Mouse (Mus musculus) E14TG2a.4 (cell line): ENCODE data around the gene Rcan1.
A peak's percentile ranks its signal among the peaks of the same experiment; 100 is the strongest.

Source experiments
- H3K27me3 ChIP-seq: 2 replicates; pipeline ENCODE4 v1.6.1; 2014; ENCODE audit warnings: low read length, control low read depth; ENCODE audit not compliant: insufficient read depth
- H3K36me3 ChIP-seq: 2 replicates; pipeline ENCODE4 v1.6.1; 2014; ENCODE audit warnings: low read length, control low read depth; ENCODE audit not compliant: insufficient read depth
- H3K4me1 ChIP-seq: replicated peaks from 2 replicates; pipeline ENCODE4 v1.6.1; 2014; ENCODE audit warnings: low read depth, low read length, control low read depth
- H3K4me3 ChIP-seq: replicated peaks from 2 replicates; pipeline ENCODE4 v1.5.1; 2014; ENCODE audit warnings: mild to moderate bottlenecking, low read length
- H3K9me3 ChIP-seq: 2 replicates; pipeline ENCODE4 v1.6.1; 2014; ENCODE audit warnings: low read length, control low read depth
- CTCF ChIP-seq: conservative IDR thresholded peaks from 2 replicates; pipeline ENCODE4 v1.5.1; 2014; ENCODE audit warnings: low read length
- NANOG ChIP-seq: IDR thresholded peaks from 2 replicates; pipeline ENCODE4 v1.6.1; 2014; ENCODE audit warnings: borderline replicate concordance, low read length, mixed read lengths
- POU5F1 ChIP-seq: IDR thresholded peaks from 2 replicates; pipeline ENCODE4 v1.6.1; 2014; ENCODE audit warnings: low read length, borderline replicate concordance

Gene Rcan1

DNA sequence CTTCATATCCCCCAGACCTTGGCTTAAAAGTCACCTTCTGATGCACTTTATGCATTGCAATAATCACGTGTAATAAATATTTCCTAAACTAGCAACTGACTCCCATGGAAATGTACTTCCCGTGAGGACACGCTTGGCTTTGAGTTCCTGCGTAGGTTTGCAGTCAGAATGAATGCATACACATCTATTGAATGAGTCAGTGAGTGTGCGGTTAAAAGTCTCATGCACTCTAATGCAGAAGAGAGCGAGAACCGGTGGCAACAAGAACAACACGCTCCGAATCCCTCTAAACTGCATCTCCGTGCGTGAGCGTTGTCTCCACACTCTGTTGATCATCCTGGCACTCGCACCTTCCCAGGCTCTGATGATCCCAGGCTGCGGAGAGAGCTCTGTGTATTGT lies 21.6 kb downstream of the Rcan1 start:
- TF ChIP-seq POU5F1 (no peak), CTCF (no peak), NANOG (no peak)
- H3K4me1 ChIP-seq: peaks cover 66% of the 10 kb centered on the region
- H3K27me3 ChIP-seq: no peaks in the 10 kb centered on the region
- no peaks in the 10 kb centered on the region for H3K9me3 ChIP-seq
- H3K36me3 ChIP-seq: peaks cover 41% of the 10 kb centered on the region
- no peak overlapping the region for H3K4me3 ChIP-seq

DNA sequence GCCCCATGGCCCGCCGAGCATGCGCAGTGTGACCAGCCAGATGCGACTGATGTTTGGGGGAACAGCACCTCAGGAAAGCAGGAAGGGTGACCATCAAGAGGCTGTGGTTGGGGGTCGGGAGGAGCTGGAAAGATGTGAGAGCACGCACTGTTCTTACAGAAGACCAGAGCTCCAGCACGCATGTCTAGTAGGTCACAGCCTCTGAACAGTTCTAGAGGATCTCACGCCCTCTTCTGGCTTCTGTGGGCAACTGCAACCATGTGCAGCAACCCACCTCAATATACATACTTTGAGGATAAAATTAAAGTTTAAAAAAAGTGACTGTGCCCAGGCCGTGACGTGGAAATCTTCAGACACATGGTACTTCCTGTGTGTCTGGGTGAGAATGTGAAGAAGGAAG lies 25.3 kb downstream of the Rcan1 start:
- Histone ChIP-seq H3K4me1 (peaks cover 29% of the 10 kb centered on the region), H3K9me3 (no peaks in the 10 kb centered on the region), H3K27me3 (no peaks in the 10 kb centered on the region), H3K36me3 (peaks cover 31% of the 10 kb centered on the region), H3K4me3 (peak overlapping the region; percentile 23; the same call in 1 of the 2 replicates)
- TF ChIP-seq CTCF (peak; percentile 77), POU5F1 (no peak)

DNA sequence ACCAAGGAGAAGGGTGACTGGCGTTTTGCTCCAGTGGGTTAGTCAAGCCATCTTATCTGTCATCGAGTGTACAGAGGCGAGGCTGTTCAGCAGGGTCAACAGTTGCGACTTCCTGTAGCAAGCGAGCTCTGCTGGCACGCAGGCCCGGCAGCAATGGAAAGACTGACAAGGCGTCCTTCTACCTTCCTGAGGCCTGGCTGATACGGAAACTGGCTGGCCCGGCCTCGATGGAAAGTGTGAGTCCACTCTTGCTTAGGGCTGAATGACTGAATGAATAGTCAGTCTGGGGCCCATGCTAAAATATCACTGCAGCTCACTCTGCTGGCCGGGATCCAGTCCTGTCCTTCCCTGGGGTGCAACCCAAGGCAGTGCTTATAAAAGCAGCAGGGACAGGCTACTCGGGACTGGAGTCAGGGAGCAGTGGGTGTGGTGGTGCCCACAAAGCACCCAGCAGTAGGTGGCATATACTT lies 27.0 kb downstream of the Rcan1 start:
- Histone ChIP-seq H3K36me3 (peaks cover 27% of the 10 kb centered on the region), H3K9me3 (no peaks in the 10 kb centered on the region), H3K4me1 (peaks cover 12% of the 10 kb centered on the region), H3K4me3 (no peak overlapping the region), H3K27me3 (no peaks in the 10 kb centered on the region)
- TF ChIP-seq POU5F1: no peak
- TF ChIP-seq NANOG: no peak
- TF ChIP-seq CTCF: no peak

DNA sequence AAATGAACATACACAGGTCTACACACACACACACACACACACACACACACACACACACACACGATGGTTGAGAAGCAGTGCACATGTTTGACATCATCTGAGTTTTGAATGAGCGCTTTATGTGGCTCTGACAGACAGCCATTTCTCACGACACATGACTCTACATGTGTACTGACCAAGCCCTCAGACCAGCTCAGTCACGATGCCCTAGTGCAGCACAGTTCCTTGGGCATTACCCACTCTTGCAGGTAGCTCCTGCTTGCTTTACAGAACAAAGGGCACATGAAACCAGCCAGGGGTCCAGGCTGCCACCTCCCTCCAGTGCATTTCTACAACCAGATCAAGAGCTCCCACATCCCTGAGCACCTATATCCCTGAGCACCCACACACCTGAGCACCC lies 27.7 kb downstream of the Rcan1 start:
- Histone ChIP-seq H3K4me3 (no peak overlapping the region), H3K4me1 (peaks cover 9% of the 10 kb centered on the region), H3K9me3 (no peaks in the 10 kb centered on the region), H3K27me3 (no peaks in the 10 kb centered on the region), H3K36me3 (peaks cover 23% of the 10 kb centered on the region)
- TF ChIP-seq NANOG (no peak), POU5F1 (no peak), CTCF (no peak)

DNA sequence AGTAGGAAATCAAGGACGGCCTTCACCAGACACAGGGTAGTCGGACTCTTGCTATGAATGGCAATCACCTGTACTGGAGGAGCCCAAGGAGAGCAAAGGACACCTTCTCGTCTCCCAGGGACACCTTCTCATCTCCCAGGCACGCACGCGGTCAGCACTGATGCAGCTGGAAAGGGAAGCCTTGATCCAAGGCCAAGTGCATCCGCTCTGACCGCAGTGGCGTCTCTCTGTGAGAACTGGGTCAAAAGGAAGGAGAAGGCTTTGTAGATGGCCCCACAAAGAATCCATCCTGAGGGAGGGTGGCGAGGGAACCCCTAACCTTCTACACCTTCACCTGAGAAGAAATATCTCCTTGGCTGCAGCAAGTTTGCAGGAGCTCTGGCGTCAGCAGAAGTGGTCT lies 28.5 kb downstream of the Rcan1 start:
- peaks cover 22% of the 10 kb centered on the region for H3K36me3 ChIP-seq
- H3K27me3 ChIP-seq: no peaks in the 10 kb centered on the region

DNA sequence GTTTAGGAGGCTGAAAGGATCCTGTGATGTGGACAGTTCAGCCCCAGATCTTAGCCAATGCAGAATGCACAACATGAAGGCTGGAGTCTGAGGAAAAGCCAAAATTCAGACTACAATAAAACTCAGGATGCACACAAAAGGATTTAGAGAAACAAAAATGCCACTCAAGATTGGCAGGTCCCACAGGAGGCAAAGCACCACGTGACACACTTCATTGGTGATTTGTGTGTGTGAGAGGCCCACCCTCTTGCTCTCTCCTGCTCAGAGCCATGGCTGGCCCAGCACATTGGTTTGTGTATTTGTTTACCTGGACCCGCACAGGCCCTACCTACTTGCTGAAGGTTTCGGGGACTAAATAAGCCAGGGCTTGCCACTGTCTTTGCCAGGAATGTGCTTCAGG lies 29.5 kb downstream of the Rcan1 start:
- no peaks in the 10 kb centered on the region for H3K27me3 ChIP-seq
- peaks cover 22% of the 10 kb centered on the region for H3K36me3 ChIP-seq
- H3K4me3 ChIP-seq: no peak overlapping the region
- peaks cover 13% of the 10 kb centered on the region for H3K4me1 ChIP-seq
- TF ChIP-seq NANOG: no peak
- TF ChIP-seq POU5F1: no peak
- TF ChIP-seq CTCF: no peak
- H3K9me3 ChIP-seq: no peaks in the 10 kb centered on the region

More for the DNA sequence above, 28.5 kb downstream of the Rcan1 start:
- no peak for TF ChIP-seq NANOG
- TF ChIP-seq CTCF: no peak
- TF ChIP-seq POU5F1: no peak
- Histone ChIP-seq H3K4me3 (no peak overlapping the region), H3K9me3 (no peaks in the 10 kb centered on the region), H3K4me1 (peaks cover 9% of the 10 kb centered on the region)

DNA sequence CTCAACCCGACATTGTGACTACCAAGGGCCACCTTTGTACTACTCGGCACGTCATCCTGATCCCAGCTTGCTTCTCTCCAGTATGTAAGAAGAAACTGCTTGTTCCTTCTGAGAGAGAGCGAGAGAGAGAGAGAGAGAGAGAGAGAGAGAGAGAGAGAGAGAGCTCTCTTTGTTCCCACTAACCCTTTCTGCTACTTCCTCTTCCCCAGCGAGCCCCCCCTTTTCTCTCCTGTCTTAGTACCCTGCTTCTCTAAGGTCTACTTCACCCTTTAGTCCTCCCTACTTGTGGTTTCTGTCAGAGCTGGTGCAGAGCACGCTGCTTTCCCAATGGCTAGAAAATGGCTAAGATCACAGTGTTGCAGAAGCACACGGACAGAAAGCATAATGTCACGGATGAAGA lies 30.4 kb downstream of the Rcan1 start:
- no peak for TF ChIP-seq NANOG
- Histone ChIP-seq H3K4me3 (no peak overlapping the region), H3K36me3 (peaks cover 22% of the 10 kb centered on the region), H3K4me1 (peaks cover 19% of the 10 kb centered on the region), H3K27me3 (no peaks in the 10 kb centered on the region), H3K9me3 (no peaks in the 10 kb centered on the region)

DNA sequence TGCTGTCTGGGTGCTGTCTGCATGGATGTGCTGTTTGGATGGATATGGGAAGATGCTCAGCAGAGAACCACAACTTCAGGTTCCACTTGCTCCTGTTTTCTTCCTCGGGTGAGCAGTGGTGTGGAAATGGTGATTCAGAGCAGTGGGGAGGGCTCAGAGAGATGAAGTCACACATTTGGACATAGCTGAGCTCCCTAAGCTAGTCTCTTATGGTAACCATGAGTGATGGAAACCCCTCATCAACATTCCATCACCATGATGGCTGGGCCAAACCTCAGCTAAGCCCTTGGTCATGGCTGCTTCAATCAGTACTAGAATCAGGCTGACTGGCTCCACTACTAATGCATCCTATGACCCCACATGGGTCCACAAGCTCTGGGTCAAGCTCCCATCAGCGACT lies 30.9 kb downstream of the Rcan1 start:
- no peaks in the 10 kb centered on the region for H3K27me3 ChIP-seq
- peaks cover 18% of the 10 kb centered on the region for H3K4me1 ChIP-seq
- TF ChIP-seq NANOG (no peak), POU5F1 (no peak), CTCF (no peak)
- no peaks in the 10 kb centered on the region for H3K9me3 ChIP-seq
- no peak overlapping the region for H3K4me3 ChIP-seq
- peaks cover 24% of the 10 kb centered on the region for H3K36me3 ChIP-seq

DNA sequence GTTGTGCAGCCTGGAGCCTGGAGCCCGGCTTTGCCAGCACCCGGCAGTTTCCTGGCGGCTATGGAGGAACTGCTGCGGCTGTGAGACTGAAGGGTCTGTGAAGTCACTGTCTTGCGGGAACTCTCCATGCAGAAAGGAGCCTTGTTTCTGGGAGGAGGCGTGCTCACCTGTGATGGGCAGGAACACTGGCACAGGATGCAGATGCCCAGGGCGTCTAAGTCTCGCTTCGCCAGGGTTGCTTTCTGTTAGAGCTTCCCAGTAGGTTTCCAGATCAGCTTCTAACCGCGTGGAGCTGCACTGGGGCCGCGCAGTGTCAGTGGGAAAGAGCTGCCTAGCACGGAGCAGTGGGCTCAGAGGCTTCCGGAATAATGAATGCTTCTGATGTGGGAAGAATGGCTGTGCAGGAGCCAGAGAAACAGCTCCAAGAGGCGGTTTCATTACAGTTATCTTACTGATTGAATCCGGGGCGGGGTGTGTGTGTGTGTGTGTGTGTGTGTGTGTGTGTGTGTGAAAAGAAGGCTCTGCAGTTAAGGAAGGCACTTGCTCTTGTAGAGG lies 35.2 kb downstream of the Rcan1 start:
- TF ChIP-seq CTCF (no peak), NANOG (no peak), POU5F1 (no peak)
- no peaks in the 10 kb centered on the region for H3K9me3 ChIP-seq
- peaks cover 34% of the 10 kb centered on the region for H3K36me3 ChIP-seq
- H3K4me3 ChIP-seq: peak overlapping the region; percentile 23; the same call in 1 of the 2 replicates
- H3K27me3 ChIP-seq: no peaks in the 10 kb centered on the region
- peaks cover 14% of the 10 kb centered on the region for H3K4me1 ChIP-seq
